Mouse (Mus musculus) neural tube, embryonic 12.5 days (tissue): Measurements from ENCODE around the gene Casq2. TPM values are rescaled to one million over a fixed set of nuclear protein-coding genes. Genes with fewer than 3 reads are reported as not detected.

Source experiments
- ATAC-seq: fragments of 200-750 bp; cut with Nextera tagmentation; 2 replicates; pipeline ENCODE4 v1.8.0; 2017; ENCODE audit warnings: low read depth, mild to moderate bottlenecking, moderate TSS enrichment, moderate library complexity; ENCODE audit not compliant: low FRiP score
- H3K27ac ChIP-seq: fragments of 300-500 bp; sonication (generic); 2 replicates; pipeline ENCODE4 v1.5.1; 2016
- H3K27me3 ChIP-seq: fragments of 300-500 bp; sonication (generic); replicated peaks from 2 replicates; pipeline ENCODE4 v1.6.1; 2016; ENCODE audit warnings: mild to moderate bottlenecking
- H3K36me3 ChIP-seq: fragments of 300-500 bp; sonication (generic); 2 replicates; pipeline ENCODE4 v1.6.1; 2016; ENCODE audit warnings: mild to moderate bottlenecking
- H3K4me1 ChIP-seq: fragments of 300-500 bp; sonication (generic); 2 replicates; pipeline ENCODE4 v1.6.1; 2016
- H3K4me2 ChIP-seq: fragments of 300-500 bp; sonication (generic); replicated peaks from 2 replicates; pipeline ENCODE4 v1.6.1; 2016; ENCODE audit warnings: mild to moderate bottlenecking
- H3K4me3 ChIP-seq: fragments of 300-500 bp; sonication (generic); 2 replicates; pipeline ENCODE4 v1.5.1; 2016
- H3K9ac ChIP-seq: fragments of 300-500 bp; sonication (generic); 2 replicates; pipeline ENCODE4 v1.6.1; 2016; ENCODE audit warnings: mild to moderate bottlenecking
- H3K9me3 ChIP-seq: fragments of 300-500 bp; sonication (generic); 2 replicates; pipeline ENCODE4 v1.6.1; 2016; ENCODE audit warnings: mild to moderate bottlenecking
- WGBS: fragments of 180-500 bp; shearing (Covaris S2); methylation state at CpG from one replicate; pipeline ENCODE4 v1.1.7; 2016; 5-methylcytosine and 5-hydroxymethylcytosine counted together
- polyA plus RNA-seq: library from polyadenylated mRNA; unstranded; fragments of >200 nt; fragmentation: Nextera tagmentation; extraction: Ambion mirVana; gene quantifications from 2 replicates; pipeline ENCODE4 v1.2.1, GENCODE M21; 2016

The Casq2 gene
- polyA plus RNA-seq, 1 experiment from 2014 or later, result 4.3 TPM

DNA sequence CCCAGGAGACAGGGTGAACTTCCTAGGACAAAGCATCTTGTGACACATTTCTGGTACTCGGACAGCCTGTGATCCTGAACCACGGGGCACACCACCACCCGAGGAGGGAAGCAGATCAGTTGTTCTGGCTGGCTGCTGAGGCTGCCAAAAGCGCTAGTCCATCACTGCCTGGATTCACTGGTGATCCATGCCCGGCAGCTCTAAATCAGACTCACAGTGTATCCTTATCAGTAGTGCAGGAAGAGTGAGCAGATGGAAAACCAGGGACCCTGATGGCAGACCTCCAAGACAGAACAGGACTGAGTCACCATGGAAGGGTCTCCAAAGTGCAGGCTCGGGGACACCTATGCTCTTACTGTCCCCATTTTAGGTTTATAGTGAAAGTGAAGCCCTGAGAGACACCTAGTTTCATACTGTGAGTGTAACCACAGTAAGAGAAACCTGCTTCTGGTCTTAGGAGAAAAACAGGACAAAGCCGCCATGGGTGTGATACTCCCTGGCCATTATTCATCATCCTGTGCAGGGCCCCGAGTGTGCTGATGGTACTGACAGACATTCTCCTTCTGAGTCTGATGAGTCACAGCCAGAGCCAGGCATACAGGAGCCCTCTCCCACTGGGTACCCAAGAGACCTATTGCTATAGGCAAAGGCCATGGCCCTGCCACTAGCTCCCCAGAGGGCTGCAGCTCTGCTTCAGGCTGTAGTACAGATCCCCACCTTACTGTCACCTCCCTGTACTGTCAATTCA, 88.1 kb downstream of the Casq2 start:
- H3K4me2 ChIP-seq, result no peak overlapping the region
- H3K4me3 ChIP-seq, result no peak overlapping the region
- H3K9ac ChIP-seq, result no peak overlapping the region
- no peaks in the 10 kb centered on the region for H3K36me3 ChIP-seq
- H3K9me3 ChIP-seq, result no peaks in the 10 kb centered on the region
- ATAC-seq, result no peak
- H3K27me3 ChIP-seq, result no peaks in the 10 kb centered on the region
- no peaks in the 10 kb centered on the region for H3K4me1 ChIP-seq
- H3K27ac ChIP-seq, result no peak overlapping the region
- WGBS, result 79% methylated on average over 8 of the region's 8 CpGs

DNA sequence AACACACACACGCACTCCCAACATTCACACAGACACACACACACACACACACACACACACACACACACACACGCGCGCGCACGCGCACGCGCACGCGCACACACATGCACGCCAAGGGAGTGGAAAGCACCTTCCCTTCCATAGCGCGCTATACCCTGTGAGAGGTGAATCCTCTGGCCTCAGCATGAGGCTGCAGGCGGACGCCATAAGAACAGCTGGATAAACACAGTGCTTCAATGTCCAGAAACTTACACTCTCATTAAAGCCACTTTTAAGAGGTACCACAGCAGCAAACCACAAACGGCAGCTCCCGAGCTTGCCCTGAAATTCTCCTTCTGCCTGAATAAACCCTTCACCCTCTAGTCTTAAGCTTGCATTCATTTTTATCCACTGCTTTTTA, 89.5 kb downstream of the Casq2 start:
- no peak overlapping the region for H3K9ac ChIP-seq
- no peak for ATAC-seq

DNA sequence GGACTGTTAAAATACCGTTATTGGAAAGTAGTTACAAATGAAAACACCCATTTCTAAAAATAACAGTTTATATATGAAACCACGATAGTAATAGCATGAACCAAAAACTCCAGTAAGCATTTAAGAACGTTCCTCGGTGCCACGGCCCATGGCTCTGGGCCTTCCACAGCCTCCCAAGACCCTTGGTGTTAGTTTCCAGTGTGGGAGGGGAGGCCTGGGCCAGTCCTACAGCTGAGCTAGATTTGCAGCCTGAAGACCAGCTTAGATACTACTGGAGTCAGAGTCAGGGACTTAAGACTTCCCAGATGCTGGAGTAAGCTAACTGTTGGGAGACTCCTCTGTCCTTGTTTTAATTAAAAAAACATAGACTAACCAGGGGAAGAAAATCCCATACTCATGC, 89.9 kb downstream of the Casq2 start:
- 81% methylated on average over 5 of the region's 5 CpGs for WGBS
- no peaks in the 10 kb centered on the region for H3K27me3 ChIP-seq
- no peak for ATAC-seq
- no peaks in the 10 kb centered on the region for H3K4me1 ChIP-seq
- H3K4me3 ChIP-seq, result no peak overlapping the region
- no peak overlapping the region for H3K4me2 ChIP-seq
- H3K27ac ChIP-seq, result no peak overlapping the region
- no peak overlapping the region for H3K9ac ChIP-seq
- H3K9me3 ChIP-seq, result no peaks in the 10 kb centered on the region
- no peaks in the 10 kb centered on the region for H3K36me3 ChIP-seq

More for the DNA sequence above, 89.5 kb downstream of the Casq2 start:
- Histone ChIP-seq H3K4me1 (no peaks in the 10 kb centered on the region), H3K4me3 (no peak overlapping the region), H3K36me3 (no peaks in the 10 kb centered on the region), H3K27ac (no peak overlapping the region), H3K9me3 (no peaks in the 10 kb centered on the region), H3K27me3 (no peaks in the 10 kb centered on the region), H3K4me2 (no peak overlapping the region)
- WGBS, result 83% methylated on average over 18 of the region's 18 CpGs

DNA sequence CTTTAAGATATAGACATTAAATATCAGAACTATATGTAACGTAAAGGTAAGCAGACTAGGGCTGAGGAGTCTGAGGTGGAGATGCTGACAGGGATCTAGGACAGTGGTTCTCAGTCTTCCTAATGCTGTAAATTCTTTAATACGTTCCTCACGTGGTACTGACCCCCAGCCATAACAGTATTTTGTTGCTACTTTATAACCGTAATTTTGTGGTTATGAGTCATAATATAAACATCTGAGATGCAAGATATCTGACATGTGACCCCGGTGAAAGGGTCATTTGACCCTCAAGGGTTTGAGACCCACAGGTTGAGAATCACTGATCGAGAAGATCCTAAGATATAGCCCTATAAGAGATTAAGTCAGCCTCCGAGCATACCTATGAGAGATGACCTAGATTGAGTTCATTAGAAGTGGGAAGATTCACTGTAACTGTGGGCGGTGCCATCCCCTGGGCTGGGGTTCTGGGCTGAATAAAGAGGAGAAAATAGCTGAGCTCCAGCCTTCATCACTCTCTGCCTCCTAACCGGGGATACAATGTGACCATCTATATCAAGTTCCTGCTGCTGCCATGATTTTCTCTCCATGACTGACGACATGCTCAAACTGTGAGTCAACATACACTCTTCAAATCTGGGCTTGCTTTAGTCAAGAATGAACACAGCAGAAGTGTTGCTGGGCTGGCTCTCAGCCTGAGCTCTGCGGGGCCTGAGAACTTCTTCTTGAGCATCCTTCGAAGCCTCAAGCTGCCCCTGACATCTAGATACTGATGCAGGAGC, 91.8 kb downstream of the Casq2 start:
- WGBS, result 96% methylated on average over 12 of the region's 12 CpGs
- Histone ChIP-seq H3K36me3 (0 out of 2 replicates have a peak, but pooled peaks cover 3% of the 10 kb centered on the region), H3K9me3 (no peaks in the 10 kb centered on the region), H3K9ac (no peak overlapping the region), H3K27me3 (no peaks in the 10 kb centered on the region), H3K4me3 (no peak overlapping the region), H3K4me2 (no peak overlapping the region), H3K27ac (no peak overlapping the region), H3K4me1 (no peaks in the 10 kb centered on the region)
- no peak for ATAC-seq

DNA sequence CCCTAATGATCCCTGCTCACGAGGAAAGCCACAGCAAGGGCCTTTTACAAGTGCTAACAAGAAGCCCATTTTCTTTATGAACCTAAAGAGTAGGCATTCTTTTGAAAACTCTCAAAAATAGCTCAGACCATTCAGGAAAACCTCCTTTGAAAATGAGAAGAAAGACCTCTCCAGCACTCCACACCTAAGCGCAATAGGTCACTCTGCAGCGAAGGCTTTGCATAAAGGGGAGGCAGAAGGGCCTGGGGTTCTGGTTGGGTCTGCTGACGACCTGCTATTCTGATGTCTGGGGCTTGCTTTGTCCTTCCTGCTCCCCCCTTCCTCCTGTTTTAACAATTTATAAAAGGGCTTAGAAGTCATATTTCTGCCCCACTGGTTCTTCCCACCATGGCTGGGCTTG, 93.7 kb downstream of the Casq2 start:
- H3K9me3 ChIP-seq, result no peaks in the 10 kb centered on the region
- 59% methylated on average over 4 of the region's 4 CpGs for WGBS
- no peak overlapping the region for H3K4me2 ChIP-seq
- H3K36me3 ChIP-seq, result peaks cover 3% of the 10 kb centered on the region; the same call in 1 of the 2 replicates
- H3K27me3 ChIP-seq, result no peaks in the 10 kb centered on the region
- no peak overlapping the region for H3K27ac ChIP-seq
- no peaks in the 10 kb centered on the region for H3K4me1 ChIP-seq
- no peak overlapping the region for H3K4me3 ChIP-seq
- no peak for ATAC-seq
- H3K9ac ChIP-seq, result no peak overlapping the region

DNA sequence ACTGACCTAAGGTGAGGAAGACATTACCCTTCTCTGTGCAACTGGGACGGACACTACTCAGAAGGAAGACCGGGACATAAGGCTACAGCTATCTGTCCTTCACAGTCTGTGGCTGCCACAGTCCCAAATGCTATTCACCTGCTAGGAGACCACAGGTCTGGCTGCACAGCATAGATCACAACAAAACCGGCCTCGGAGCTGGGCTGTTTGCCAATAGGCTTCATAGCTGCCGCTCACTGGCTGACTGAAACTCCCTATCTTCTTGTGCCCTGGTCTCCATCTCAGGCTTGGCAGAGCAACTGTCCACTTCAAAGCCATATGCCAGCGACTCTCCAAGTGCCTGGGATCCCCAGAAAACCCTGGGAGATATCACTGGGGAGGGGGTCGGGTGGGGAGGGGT, 94.5 kb downstream of the Casq2 start:
- whole genome bisulfite sequencing, result 81% methylated on average over 7 of the region's 7 CpGs
- no peak overlapping the region for H3K27ac ChIP-seq
- ATAC-seq, result no peak

DNA sequence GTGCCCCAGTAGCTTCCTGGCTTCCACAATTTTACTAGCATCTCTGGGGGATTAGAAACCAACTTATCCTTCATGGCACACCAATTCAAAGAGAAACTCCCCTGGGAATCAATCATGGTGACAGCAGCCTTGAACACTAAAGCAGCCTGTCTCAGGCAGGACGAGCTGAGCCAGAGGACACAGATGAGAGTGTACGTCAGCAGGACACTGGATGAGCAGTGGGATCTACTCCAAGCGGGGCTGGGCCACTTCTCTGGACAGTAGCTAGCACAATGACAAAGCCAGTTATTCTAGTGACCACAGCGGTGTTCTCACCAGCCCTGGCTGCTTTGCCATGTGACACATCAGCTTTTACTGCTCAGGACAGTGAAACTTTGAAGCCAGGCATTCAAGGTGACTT, 95.0 kb downstream of the Casq2 start:
- no peak for ATAC-seq
- H3K27ac ChIP-seq, result no peak overlapping the region
- 67% methylated on average over 4 of the region's 4 CpGs for WGBS

More for the DNA sequence above, 94.5 kb downstream of the Casq2 start:
- Histone ChIP-seq H3K9me3 (no peaks in the 10 kb centered on the region; the same call in 1 of the 2 replicates), H3K4me3 (no peak overlapping the region), H3K4me2 (no peak overlapping the region), H3K4me1 (no peaks in the 10 kb centered on the region), H3K36me3 (peaks cover 3% of the 10 kb centered on the region; the same call in 1 of the 2 replicates), H3K27me3 (no peaks in the 10 kb centered on the region), H3K9ac (no peak overlapping the region)

DNA sequence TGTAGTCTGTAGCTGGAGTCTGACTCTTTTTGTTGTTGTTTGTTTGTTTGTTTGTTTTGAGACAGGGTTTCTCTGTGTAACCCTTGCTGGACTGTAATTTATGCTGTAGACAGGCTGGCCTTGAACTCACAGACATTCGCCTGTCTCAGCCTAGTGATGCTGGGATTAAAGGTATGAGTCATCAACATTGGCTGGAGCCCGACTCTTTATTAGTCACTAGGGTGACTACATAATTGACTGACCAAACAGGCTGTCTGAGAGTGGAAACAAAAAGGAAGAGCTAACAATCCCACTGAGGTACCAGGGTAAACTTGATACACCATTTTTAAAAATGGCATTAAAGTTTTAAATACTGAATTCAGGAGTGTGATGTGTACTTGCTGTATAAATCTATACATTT, 96.4 kb downstream of the Casq2 start:
- Histone ChIP-seq H3K9ac (no peak overlapping the region), H3K4me1 (no peaks in the 10 kb centered on the region), H3K36me3 (peaks cover 3% of the 10 kb centered on the region; the same call in 1 of the 2 replicates), H3K27me3 (no peaks in the 10 kb centered on the region), H3K4me2 (no peak overlapping the region), H3K27ac (no peak overlapping the region), H3K4me3 (no peak overlapping the region), H3K9me3 (no peaks in the 10 kb centered on the region; the same call in 1 of the 2 replicates)
- 88% methylated on average over 2 of the region's 2 CpGs for WGBS
- ATAC-seq, result no peak

More for the DNA sequence above, 95.0 kb downstream of the Casq2 start:
- H3K9me3 ChIP-seq, result no peaks in the 10 kb centered on the region; the same call in 1 of the 2 replicates
- no peaks in the 10 kb centered on the region for H3K27me3 ChIP-seq
- H3K36me3 ChIP-seq, result peaks cover 3% of the 10 kb centered on the region; the same call in 1 of the 2 replicates
- no peak overlapping the region for H3K9ac ChIP-seq
- H3K4me3 ChIP-seq, result no peak overlapping the region
- no peak overlapping the region for H3K4me2 ChIP-seq
- no peaks in the 10 kb centered on the region for H3K4me1 ChIP-seq

DNA sequence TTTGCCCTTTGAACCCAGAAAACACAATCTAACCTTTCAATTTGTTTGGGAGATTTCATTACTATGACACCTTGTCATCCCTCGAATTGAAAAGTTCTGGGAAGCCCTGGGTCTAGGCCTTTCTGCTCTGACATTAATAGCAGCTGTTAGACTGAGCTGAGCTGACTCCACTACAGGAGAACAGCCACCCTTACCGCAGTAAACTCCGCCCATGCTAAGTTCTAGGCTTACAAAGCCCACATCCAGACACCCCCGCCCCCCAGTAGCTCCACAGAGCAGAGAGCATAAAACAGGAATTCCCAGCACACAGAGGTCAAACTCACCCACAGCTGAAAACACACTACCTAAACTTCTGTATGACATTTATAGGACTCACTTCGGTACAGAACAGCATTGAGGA, 98.5 kb downstream of the Casq2 start:
- Histone ChIP-seq H3K9me3 (no peaks in the 10 kb centered on the region; the same call in 1 of the 2 replicates), H3K27ac (no peak overlapping the region), H3K4me2 (no peak overlapping the region), H3K36me3 (peaks cover 3% of the 10 kb centered on the region; the same call in 1 of the 2 replicates), H3K4me1 (peaks cover 7% of the 10 kb centered on the region), H3K9ac (no peak overlapping the region), H3K27me3 (no peaks in the 10 kb centered on the region), H3K4me3 (no peak overlapping the region)
- 70% methylated on average over 5 of the region's 5 CpGs for WGBS
- ATAC-seq, result no peak

DNA sequence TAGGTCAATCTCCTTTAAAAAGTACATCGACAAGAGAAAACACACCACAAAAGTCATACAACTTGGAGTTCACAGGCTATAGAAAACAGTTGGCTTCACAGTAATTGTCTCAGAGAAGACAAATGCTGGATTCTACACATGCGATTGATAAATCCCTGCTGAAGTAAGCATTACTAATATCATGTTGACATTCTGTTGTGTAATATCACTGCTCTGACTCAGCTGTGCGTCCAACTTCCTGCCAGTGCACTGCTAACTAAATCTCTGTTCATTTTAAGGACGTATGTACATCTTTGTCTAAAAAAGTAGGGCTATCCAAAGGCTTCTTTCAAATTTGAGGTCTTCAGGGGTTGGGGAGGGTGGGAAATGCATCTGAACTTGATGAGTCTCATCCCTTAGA, 101.2 kb downstream of the Casq2 start:
- Histone ChIP-seq H3K9me3 (no peaks in the 10 kb centered on the region; the same call in 1 of the 2 replicates), H3K27me3 (peaks cover 12% of the 10 kb centered on the region; the same call in 1 of the 2 replicates), H3K4me3 (no peak overlapping the region), H3K27ac (no peak overlapping the region), H3K4me2 (no peak overlapping the region), H3K36me3 (no peaks in the 10 kb centered on the region; the same call in 1 of the 2 replicates), H3K9ac (no peak overlapping the region), H3K4me1 (peaks cover 15% of the 10 kb centered on the region)
- ATAC-seq, result no peak
- 84% methylated on average over 4 of the region's 4 CpGs for WGBS

DNA sequence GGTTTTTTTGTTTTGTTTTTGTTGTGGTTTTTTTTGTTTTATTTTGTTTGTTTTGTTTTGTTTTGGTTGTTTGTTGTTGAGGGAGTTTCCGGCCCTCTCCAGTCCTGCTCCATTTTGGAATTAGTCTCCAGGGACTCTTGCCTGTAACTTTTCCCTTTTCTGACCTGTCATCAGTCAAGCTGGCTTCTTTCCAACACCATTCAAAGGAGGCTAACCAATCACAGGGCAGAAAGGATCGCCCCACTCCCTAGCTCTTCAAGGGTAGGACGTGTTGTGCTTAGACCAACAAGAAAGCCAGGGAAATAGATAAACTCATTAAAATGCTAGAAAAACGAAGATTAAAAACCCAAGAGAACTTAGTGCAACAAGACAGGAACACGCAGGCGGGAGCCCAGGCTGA, 102.8 kb downstream of the Casq2 start:
- peaks cover 31% of the 10 kb centered on the region for H3K4me1 ChIP-seq
- no peaks in the 10 kb centered on the region for H3K36me3 ChIP-seq
- no peak for ATAC-seq
- H3K27ac ChIP-seq, result no peak overlapping the region
- WGBS, result 12% methylated on average over 6 of the region's 6 CpGs
- H3K27me3 ChIP-seq, result peaks cover 13% of the 10 kb centered on the region; the same call in 1 of the 2 replicates
- H3K9me3 ChIP-seq, result no peaks in the 10 kb centered on the region; the same call in 1 of the 2 replicates
- no peak overlapping the region for H3K9ac ChIP-seq
- peak overlapping the region; percentile 39 for H3K4me2 ChIP-seq
- H3K4me3 ChIP-seq, result no peak overlapping the region

DNA sequence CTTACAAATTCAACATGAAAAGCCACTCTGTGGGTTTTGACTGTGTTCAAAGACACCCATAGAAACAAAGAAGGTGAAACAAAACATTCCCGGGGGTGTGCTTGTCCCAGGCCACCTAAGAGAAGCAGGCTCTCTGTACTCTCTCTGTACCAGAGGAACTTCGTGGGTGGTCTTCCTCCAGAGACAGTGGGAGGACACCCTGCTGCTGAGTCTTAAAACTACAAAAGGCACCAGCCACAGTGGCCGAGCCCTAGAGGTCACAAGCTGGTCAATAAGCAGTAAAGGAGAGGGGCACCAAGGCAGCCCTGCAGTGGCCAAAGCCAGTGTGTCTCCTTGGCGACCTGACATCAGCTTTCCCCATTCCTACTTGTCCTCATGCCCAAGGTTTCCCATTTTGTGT, 103.8 kb downstream of the Casq2 start:
- H3K4me1 ChIP-seq, result peaks cover 41% of the 10 kb centered on the region
- no peak overlapping the region for H3K9ac ChIP-seq
- no peaks in the 10 kb centered on the region; the same call in 1 of the 2 replicates for H3K9me3 ChIP-seq
- no peak overlapping the region for H3K27ac ChIP-seq
- 1% methylated on average over 4 of the region's 4 CpGs for WGBS
- H3K4me3 ChIP-seq, result no peak overlapping the region
- no peaks in the 10 kb centered on the region for H3K36me3 ChIP-seq
- peaks cover 13% of the 10 kb centered on the region; the same call in 1 of the 2 replicates for H3K27me3 ChIP-seq
- 0 out of 2 replicates have a peak overlapping the region, but pooled peaks have one; percentile 3 for H3K4me2 ChIP-seq
- ATAC-seq, result no peak
